In the genomic region with DNA sequence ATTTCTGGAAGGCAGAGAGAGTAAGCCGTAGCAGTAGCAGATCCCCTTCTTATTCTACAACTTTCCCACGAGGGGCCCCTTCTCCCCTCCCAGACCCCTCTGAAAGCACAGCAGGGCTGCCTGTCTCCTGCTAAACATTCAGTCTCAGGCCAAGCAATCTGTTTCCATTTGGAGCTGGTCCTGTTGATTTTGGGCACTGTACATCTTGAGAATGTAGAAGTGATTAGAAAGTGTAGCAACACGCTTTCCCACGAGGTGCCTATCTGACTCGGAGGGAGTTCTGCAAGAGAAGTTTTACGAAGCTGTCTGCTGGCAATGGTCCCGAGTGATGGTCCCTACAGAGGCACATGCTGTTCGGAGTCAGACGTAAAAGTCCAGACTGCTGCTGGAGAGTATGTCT, we compare ENCODE assay signal across 10 mouse cellular contexts. TPM values are rescaled to one million over a fixed set of nuclear protein-coding genes. Genes with fewer than 3 reads are reported as not detected.
DNase-seq lines count a peak whose midpoint lies in the region; ATAC-seq and TF ChIP-seq lines count a peak whose summit lies in the region.
"Had no signal": no experiment of that assay in that cellular context is flagged by ENCODE, and none has a peak within 500 bp of the region (broad histone marks: within the 10 kb centered on the region; RNA-seq: fewer than 3 reads in every experiment).

No protein-coding gene starts in this region.

- H3K27ac ChIP-seq in embryonic facial prominence, embryonic 10.5 days (replicated peaks): peak overlapping the region; percentile 44
- no peak overlapping the region for H3K27ac ChIP-seq in forebrain, postnatal 0 days (ENCODE audit: low read depth, low read length)
- H3K27ac ChIP-seq in limb, embryonic 12.5 days: peak overlapping the region; percentile 76
- no peak overlapping the region for H3K27ac ChIP-seq in midbrain, embryonic 15.5 days
- H3K27ac ChIP-seq: liver, embryonic 12.5 days; stomach, embryonic 15.5 days had no signal

- H3K4me2 ChIP-seq in forebrain, postnatal 0 days (ENCODE audit: low read depth): no peak overlapping the region
- 0 out of 2 replicates have a peak overlapping the region, but pooled peaks have one; percentile 2 for H3K4me2 ChIP-seq in limb, embryonic 12.5 days
- H3K4me2 ChIP-seq in midbrain, embryonic 15.5 days: no peak overlapping the region
- H3K4me2 ChIP-seq: liver, embryonic 12.5 days; stomach, embryonic 15.5 days had no signal

- H3K4me1 ChIP-seq in embryonic facial prominence, embryonic 10.5 days: peaks cover 13% of the 10 kb centered on the region
- no peaks in the 10 kb centered on the region for H3K4me1 ChIP-seq in forebrain, postnatal 0 days (ENCODE audit: insufficient read depth)
- H3K4me1 ChIP-seq in limb, embryonic 12.5 days (replicated peaks): peaks cover 23% of the 10 kb centered on the region
- H3K4me1 ChIP-seq in midbrain, embryonic 15.5 days: no peaks in the 10 kb centered on the region
- H3K4me1 ChIP-seq: liver, embryonic 12.5 days; stomach, embryonic 15.5 days had no signal

- DNase-seq in heart, adult 18-20 months: peak; percentile 53 to 59
- no peak for DNase-seq in heart, adult 8-10 months (ENCODE audit: low spot score)
- DNase-seq in embryonic facial prominence, embryonic 10.5 days (ENCODE audit: low spot score): no peak
- peak; percentile 48 for DNase-seq in forebrain, postnatal 0 days
- no peak for DNase-seq in c-Kit-positive CD71-positive TER-119-positive erythroid progenitor cells, embryonic 14.5 days (ENCODE audit: low spot score)

- H3K9me3 ChIP-seq in embryonic facial prominence, embryonic 10.5 days: no peaks in the 10 kb centered on the region
- no peaks in the 10 kb centered on the region for H3K9me3 ChIP-seq in forebrain, postnatal 0 days (ENCODE audit: low read length)
- no peaks in the 10 kb centered on the region for H3K9me3 ChIP-seq in limb, embryonic 12.5 days
- no peaks in the 10 kb centered on the region for H3K9me3 ChIP-seq in midbrain, embryonic 15.5 days
- H3K9me3 ChIP-seq: liver, embryonic 12.5 days; stomach, embryonic 15.5 days had no signal

- WGBS in embryonic facial prominence, embryonic 10.5 days: 81% methylated on average over 9 of the region's 9 CpGs
- 52% methylated on average over 9 of the region's 9 CpGs for WGBS in forebrain, postnatal 0 days
- WGBS in limb, embryonic 12.5 days: 41% methylated on average over 9 of the region's 9 CpGs
- 70% methylated on average over 9 of the region's 9 CpGs for WGBS in midbrain, embryonic 15.5 days

- H3K36me3 ChIP-seq in embryonic facial prominence, embryonic 10.5 days (replicated peaks): no peaks in the 10 kb centered on the region
- H3K36me3 ChIP-seq in forebrain, postnatal 0 days (ENCODE audit: insufficient read depth): no peaks in the 10 kb centered on the region
- H3K36me3 ChIP-seq in limb, embryonic 12.5 days: no peaks in the 10 kb centered on the region
- H3K36me3 ChIP-seq in midbrain, embryonic 15.5 days (replicated peaks): no peaks in the 10 kb centered on the region
- H3K36me3 ChIP-seq: liver, embryonic 12.5 days; stomach, embryonic 15.5 days had no signal

- no peaks in the 10 kb centered on the region for H3K27me3 ChIP-seq in embryonic facial prominence, embryonic 10.5 days (replicated peaks; ENCODE audit: low read depth, poor library complexity, severe bottlenecking)
- no peaks in the 10 kb centered on the region for H3K27me3 ChIP-seq in forebrain, postnatal 0 days (ENCODE audit: insufficient read depth, low read length)
- no peaks in the 10 kb centered on the region for H3K27me3 ChIP-seq in limb, embryonic 12.5 days
- no peaks in the 10 kb centered on the region for H3K27me3 ChIP-seq in midbrain, embryonic 15.5 days (replicated peaks)
- H3K27me3 ChIP-seq: liver, embryonic 12.5 days; stomach, embryonic 15.5 days had no signal

- H3K4me3 ChIP-seq in embryonic facial prominence, embryonic 10.5 days: no peak overlapping the region
- no peak overlapping the region for H3K4me3 ChIP-seq in forebrain, postnatal 0 days (ENCODE audit: low read depth, low read length)
- H3K4me3 ChIP-seq in limb, embryonic 12.5 days (replicated peaks): no peak overlapping the region
- H3K4me3 ChIP-seq in midbrain, embryonic 15.5 days: no peak overlapping the region
- H3K4me3 ChIP-seq: liver, embryonic 12.5 days; stomach, embryonic 15.5 days had no signal

- peak; percentile 50; the same call in 1 of the 2 replicates for ATAC-seq in forebrain, postnatal 0 days
- no peak for ATAC-seq in limb, embryonic 12.5 days (ENCODE audit: insufficient number of reproducible peaks, insufficient read depth, low FRiP score, low TSS enrichment, low read depth)
- ATAC-seq in midbrain, embryonic 15.5 days (replicated peaks): no peak
- ATAC-seq: intestine, postnatal 0 days; liver, embryonic 12.5 days had no signal

- no peak for TF ChIP-seq CTCF in forebrain, postnatal 0 days (IDR thresholded peaks at IDR 0.05; ENCODE audit: low read depth)

- H3K9ac ChIP-seq in forebrain, postnatal 0 days: no peak overlapping the region
- no peak overlapping the region for H3K9ac ChIP-seq in limb, embryonic 12.5 days (replicated peaks)
- H3K9ac ChIP-seq in midbrain, embryonic 15.5 days: no peak overlapping the region
- H3K9ac ChIP-seq: liver, embryonic 12.5 days; stomach, embryonic 15.5 days had no signal

RNA-seq across cellular contexts. Expression of a gene that starts 27.3 kb away (rescaled TPM):
- 10 to 100 TPM; 34.0 to 42.4 TPM for total RNA-seq in heart, adult 18-20 months (2021)
- total RNA-seq in heart, adult 8-10 months (2022): 10 to 100 TPM; 36.7 to 45.0 (median 41.1) TPM
- polyA plus RNA-seq in embryonic facial prominence, embryonic 10.5 days (2016; fragmentation: Nextera tagmentation; extraction: Ambion mirVana): 260 and 265 TPM in 2 replicates
- 126 and 149 TPM in 2 replicates for total RNA-seq in forebrain, postnatal 0 days (2014; rRNA removed)
- 61.3 and 62.8 TPM in 2 replicates for polyA plus RNA-seq in forebrain, postnatal 0 days (2015; fragmentation: Nextera tagmentation; extraction: Ambion mirVana)
- 436 and 444 TPM in 2 replicates for polyA plus RNA-seq in limb, embryonic 12.5 days (2016; fragmentation: Nextera tagmentation; extraction: Ambion mirVana)
- 106 and 110 TPM in 2 replicates for polyA plus RNA-seq in midbrain, embryonic 15.5 days (2015; fragmentation: Nextera tagmentation; extraction: Ambion mirVana)

Comparison
In these comparisons a context has a peak if more than half of its experiments do, and no peak if none do; other contexts are left out.
1. DNase-seq: peak in heart, adult 18-20 months (2 of 2) and forebrain, postnatal 0 days (single experiment); none in heart, adult 8-10 months (single experiment), embryonic facial prominence, embryonic 10.5 days (single experiment) and c-Kit-positive CD71-positive TER-119-positive erythroid progenitor cells, embryonic 14.5 days (single experiment).
2. H3K27ac ChIP-seq: peak in embryonic facial prominence, embryonic 10.5 days (single experiment) and limb, embryonic 12.5 days (single experiment); none in forebrain, postnatal 0 days (single experiment) and midbrain, embryonic 15.5 days (single experiment).